Mouse (Mus musculus) CD4-positive naive resting alpha-beta T cell, adult 76 days (primary cell): ENCODE results near the gene Aanat. TPM values are rescaled to one million over a fixed set of nuclear protein-coding genes. Genes with fewer than 3 reads are reported as not detected.

ENCODE experiments used
- total RNA-seq: library from RNA; stranded (reverse); gene quantifications from one replicate; pipeline ENCODE4 v1.2.4, GENCODE M21; 2023

Aanat gene
- total RNA-seq: not detected

GRCm38 (mm10) chr11:116586310-116586709, at the start of gene Aanat:
Gene Aanat, plus strand, starts transcription at chr11:116586432.

GRCm38 (mm10) chr11:116581376-116581814, 4.8 kb upstream of the Aanat start, which contains the start of gene Ube2o:
Gene Ube2o, minus strand, starts transcription at chr11:116581447.

GRCm38 (mm10) chr11:116626299-116627071, 40.3 kb downstream of the Aanat start, which contains the start of gene Rhbdf2:
Gene Rhbdf2, minus strand, starts transcription at chr11:116627019.

Other genes with a start within 250 kb of the Aanat start
- 13.9 TPM for gene Rnf157, start 173.4 kb upstream of the Aanat start, total RNA-seq
- gene Ubald2, start 152.3 kb upstream of the Aanat start, total RNA-seq: 149 TPM
- 0.73 TPM for gene Qrich2, start 120.2 kb upstream of the Aanat start, total RNA-seq
- 63.7 TPM for gene Prpsap1, start 92.2 kb upstream of the Aanat start, total RNA-seq
- 0.32 TPM for gene Sphk1, start 55.5 kb upstream of the Aanat start, total RNA-seq
- 26.8 TPM for gene Ube2o, start 5.0 kb upstream of the Aanat start, total RNA-seq
- gene Rhbdf2, start 40.6 kb downstream of the Aanat start, total RNA-seq: 18.9 TPM
- not detected for gene Prcd, start 67.1 kb downstream of the Aanat start, total RNA-seq
- gene Cygb, start 67.9 kb downstream of the Aanat start, total RNA-seq: not detected
- gene St6galnac1, start 189.1 kb downstream of the Aanat start, total RNA-seq: not detected
- gene Mxra7, start 241.6 kb downstream of the Aanat start, total RNA-seq: not detected